Mouse (Mus musculus) heart, embryonic 11.5 days (tissue): ENCODE measurements at regions not wholly inside any gene's neighbourhood (a gene's known extent, or its start where the extent isn't known, plus 50 kb on each side); places are given as distances from the start of the nearest gene placed in this dataset.

ENCODE experiments used
- ATAC-seq: fragments of 200-750 bp; cut with Nextera tagmentation; replicated peaks from 2 replicates; pipeline ENCODE4 v1.8.0; 2017; ENCODE audit warnings: moderate library complexity; ENCODE audit not compliant: insufficient number of reproducible peaks, low FRiP score, low TSS enrichment
- H3K27ac ChIP-seq: fragments of 300-500 bp; sonication (generic); 2 replicates; pipeline ENCODE4 v1.5.1; 2014; ENCODE audit warnings: mild to moderate bottlenecking, low read depth, low read length
- H3K27me3 ChIP-seq: fragments of 300-500 bp; sonication (generic); 2 replicates; pipeline ENCODE4 v1.6.1; 2014; ENCODE audit warnings: mild to moderate bottlenecking, low read length, mixed read lengths; ENCODE audit not compliant: control insufficient read depth, insufficient read depth
- H3K36me3 ChIP-seq: fragments of 300-500 bp; sonication (generic); 2 replicates; pipeline ENCODE4 v1.6.1; 2014; ENCODE audit warnings: mild to moderate bottlenecking, low read length, moderate library complexity, mixed read lengths; ENCODE audit not compliant: control insufficient read depth, insufficient read depth
- H3K4me1 ChIP-seq: fragments of 300-500 bp; sonication (generic); 2 replicates; pipeline ENCODE4 v1.6.1; 2014; ENCODE audit warnings: low read length; ENCODE audit not compliant: control insufficient read depth, insufficient read depth
- H3K4me2 ChIP-seq: fragments of 300-500 bp; sonication (generic); 2 replicates; pipeline ENCODE4 v1.6.1; 2014; ENCODE audit warnings: mild to moderate bottlenecking, moderate library complexity
- H3K4me3 ChIP-seq: fragments of 300-500 bp; sonication (generic); 2 replicates; pipeline ENCODE4 v1.5.1; 2014; ENCODE audit warnings: low read depth, low read length
- H3K9ac ChIP-seq: fragments of 300-500 bp; sonication (generic); 2 replicates; pipeline ENCODE4 v1.6.1; 2014; ENCODE audit warnings: mild to moderate bottlenecking, low read depth, low read length, moderate library complexity
- H3K9me3 ChIP-seq: fragments of 300-500 bp; sonication (generic); replicated peaks from 2 replicates; pipeline ENCODE4 v1.6.1; 2016; ENCODE audit warnings: low read length; ENCODE audit not compliant: control insufficient read depth
- WGBS: fragments of 180-500 bp; shearing (Covaris S2); extraction: QIAGEN DNeasy Blood & Tissue Kit; methylation state at CpG from one replicate; pipeline ENCODE4 v1.1.7; 2014; ENCODE audit not compliant: insufficient replicate concordance; 5-methylcytosine and 5-hydroxymethylcytosine counted together

DNA sequence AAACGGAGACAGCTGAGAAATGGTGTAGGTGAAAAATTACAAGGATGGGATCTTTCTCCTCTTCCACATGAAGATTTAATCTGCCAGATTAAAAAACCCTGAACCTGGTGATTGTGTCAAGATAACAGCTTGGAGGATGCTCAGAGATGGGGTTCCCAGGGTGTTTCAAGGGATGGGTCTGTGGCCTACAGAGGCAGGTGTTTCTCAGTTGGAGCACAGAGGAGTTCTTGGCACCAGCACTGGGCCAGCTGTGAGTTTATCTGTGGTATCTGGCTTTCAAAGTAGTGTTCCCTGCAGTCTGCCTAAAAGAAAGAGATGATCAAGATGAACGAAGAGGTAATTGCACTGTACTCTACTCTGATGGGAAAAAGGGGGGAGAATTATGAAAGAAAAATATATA lies 589.2 kb downstream of the Gsdmc2 start:
- H3K4me3 ChIP-seq = no peak overlapping the region
- H3K9me3 ChIP-seq = no peaks in the 10 kb centered on the region
- no peak overlapping the region for H3K4me2 ChIP-seq
- no peak overlapping the region for H3K9ac ChIP-seq
- ATAC-seq = no peak
- WGBS = 76% methylated on average over 2 of the region's 2 CpGs
- H3K36me3 ChIP-seq = no peaks in the 10 kb centered on the region
- no peak overlapping the region for H3K27ac ChIP-seq
- no peaks in the 10 kb centered on the region for H3K27me3 ChIP-seq
- H3K4me1 ChIP-seq = no peaks in the 10 kb centered on the region

DNA sequence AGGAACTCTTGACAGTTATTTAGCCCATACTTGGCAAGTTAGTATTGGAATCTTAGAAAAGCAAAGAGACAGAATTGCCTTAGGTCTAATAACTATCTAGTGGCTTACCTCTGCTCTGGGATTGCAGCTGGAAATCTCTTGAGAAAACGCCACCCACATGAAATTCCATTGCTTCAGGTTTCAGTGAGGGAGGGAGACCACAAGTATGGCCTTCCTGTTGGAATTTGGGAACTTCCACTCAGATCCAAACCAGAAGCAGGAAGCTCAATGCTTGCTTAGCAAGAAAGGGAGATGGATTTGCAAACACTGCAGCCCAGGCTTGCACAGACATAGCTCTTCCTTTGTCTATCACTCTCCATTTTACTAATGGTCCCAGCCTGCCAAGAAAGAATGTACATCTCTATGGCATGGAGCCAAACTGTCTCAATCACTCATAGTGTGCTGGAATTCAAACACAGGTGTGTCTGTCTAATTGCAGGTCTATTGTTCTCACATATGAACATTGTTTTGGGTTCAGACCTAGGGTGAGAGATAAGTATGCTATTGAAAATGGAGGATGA lies 592.1 kb downstream of the Gsdmc2 start:
- ATAC-seq = no peak
- Histone ChIP-seq H3K9me3 (no peaks in the 10 kb centered on the region), H3K4me2 (no peak overlapping the region), H3K27ac (no peak overlapping the region), H3K27me3 (no peaks in the 10 kb centered on the region), H3K36me3 (no peaks in the 10 kb centered on the region), H3K4me1 (no peaks in the 10 kb centered on the region), H3K4me3 (no peak overlapping the region), H3K9ac (no peak overlapping the region)
- 53% methylated on average over 1 of the region's 1 CpGs for WGBS

DNA sequence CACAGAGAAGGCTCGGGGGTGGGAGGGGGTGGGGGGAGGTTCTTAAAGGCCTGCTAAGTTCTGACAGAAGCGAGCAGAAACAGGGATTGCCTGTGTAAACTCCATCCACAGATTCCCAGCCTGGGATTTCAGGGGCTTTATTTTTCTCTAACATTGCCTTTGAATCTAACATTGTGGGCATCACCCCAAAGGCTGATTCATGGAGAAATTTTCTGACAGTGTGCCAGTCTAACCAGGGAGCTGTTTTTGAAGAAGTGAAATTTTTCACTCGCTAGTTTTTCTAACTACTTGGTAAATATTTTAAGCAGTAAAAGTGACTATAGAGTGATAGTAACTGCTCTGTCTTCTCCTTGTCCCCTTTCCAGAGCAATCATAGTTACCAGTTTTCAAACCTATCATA lies 606.4 kb downstream of the Gsdmc2 start:
- Histone ChIP-seq H3K9ac (no peak overlapping the region), H3K27me3 (no peaks in the 10 kb centered on the region), H3K27ac (no peak overlapping the region), H3K4me3 (no peak overlapping the region), H3K9me3 (no peaks in the 10 kb centered on the region), H3K36me3 (no peaks in the 10 kb centered on the region), H3K4me1 (no peaks in the 10 kb centered on the region), H3K4me2 (no peak overlapping the region)
- WGBS = 77% methylated on average over 3 of the region's 3 CpGs
- no peak for ATAC-seq

DNA sequence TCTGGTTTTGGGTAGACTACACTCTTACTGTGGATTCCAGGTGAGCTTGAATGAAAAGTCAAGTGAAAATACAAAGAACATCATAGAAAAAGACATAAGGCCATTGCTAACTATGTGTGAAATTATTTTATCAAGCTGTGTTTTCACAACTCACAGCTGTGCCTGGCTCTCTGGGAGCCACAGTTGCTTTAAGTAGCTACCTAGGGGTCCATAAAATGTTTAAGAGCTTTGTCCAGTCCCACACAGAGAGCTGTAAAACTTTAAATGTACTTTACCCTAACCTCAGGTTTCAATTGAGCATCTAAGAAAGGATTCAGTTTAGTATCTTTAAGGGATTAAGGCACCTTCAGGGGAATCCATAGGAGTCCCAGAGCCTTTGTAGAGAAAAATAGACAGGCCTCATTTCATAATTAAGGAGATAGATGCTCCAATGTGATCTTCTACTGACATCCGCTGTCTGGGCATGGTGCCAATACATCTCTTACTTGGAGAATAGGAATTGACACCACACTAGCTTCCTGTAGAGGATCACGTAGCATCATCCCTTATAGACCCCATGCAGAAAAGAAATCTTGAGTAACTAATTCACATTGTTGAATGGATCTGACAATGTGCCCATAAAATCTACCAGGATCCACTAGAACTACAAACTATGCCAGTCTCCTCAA lies 626.5 kb downstream of the Gsdmc2 start:
- Histone ChIP-seq H3K9ac (no peak overlapping the region), H3K27me3 (no peaks in the 10 kb centered on the region), H3K27ac (no peak overlapping the region), H3K4me3 (no peak overlapping the region), H3K4me1 (no peaks in the 10 kb centered on the region), H3K36me3 (no peaks in the 10 kb centered on the region), H3K9me3 (no peaks in the 10 kb centered on the region), H3K4me2 (no peak overlapping the region)
- no peak for ATAC-seq
- 77% methylated on average over 2 of the region's 2 CpGs for WGBS

DNA sequence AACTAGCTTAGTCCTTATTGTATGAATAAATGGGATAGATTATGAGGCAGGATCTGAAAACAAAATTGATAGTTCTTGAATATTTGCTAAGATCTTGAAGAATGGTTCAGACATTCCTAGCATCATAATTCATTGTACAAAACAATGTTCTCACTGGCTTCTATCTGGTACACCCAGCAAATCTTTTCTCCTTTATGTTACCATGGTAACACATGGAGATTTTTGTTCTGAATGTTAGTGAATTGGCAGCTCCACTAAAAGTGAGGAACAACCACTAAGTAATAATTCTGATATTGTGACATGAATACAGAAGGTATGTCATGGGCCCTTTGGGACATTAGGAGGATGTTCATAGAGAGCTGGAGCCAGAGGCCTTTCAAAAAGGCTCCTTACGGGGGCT lies 639.8 kb downstream of the Gsdmc2 start:
- WGBS = 85% methylated on average over 1 of the region's 1 CpGs
- no peak overlapping the region for H3K4me3 ChIP-seq
- no peaks in the 10 kb centered on the region for H3K36me3 ChIP-seq
- H3K27me3 ChIP-seq = no peaks in the 10 kb centered on the region
- no peak for ATAC-seq
- no peaks in the 10 kb centered on the region for H3K9me3 ChIP-seq
- no peaks in the 10 kb centered on the region for H3K4me1 ChIP-seq
- no peak overlapping the region for H3K9ac ChIP-seq
- H3K4me2 ChIP-seq = no peak overlapping the region
- H3K27ac ChIP-seq = no peak overlapping the region

DNA sequence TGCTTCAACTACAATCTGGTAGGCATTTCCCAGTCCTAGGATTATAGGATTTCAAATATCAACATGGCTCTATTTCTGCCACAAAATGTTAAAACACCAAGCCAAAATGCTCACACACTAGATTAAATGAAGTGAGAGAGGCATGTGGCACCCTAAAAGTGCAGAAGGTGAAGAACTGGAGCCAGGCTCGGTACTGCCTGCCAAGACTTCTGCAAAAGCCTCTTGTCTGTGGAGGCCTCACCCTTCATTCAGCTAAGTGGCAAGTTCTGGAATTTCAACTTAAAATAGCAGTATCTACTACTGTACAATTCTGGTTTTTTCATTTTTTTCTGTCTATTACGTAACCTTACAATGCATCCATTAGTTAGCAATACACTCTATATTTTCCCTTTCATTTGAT lies 649.9 kb downstream of the Gsdmc2 start:
- Histone ChIP-seq H3K4me2 (no peak overlapping the region), H3K27me3 (no peaks in the 10 kb centered on the region), H3K9me3 (no peaks in the 10 kb centered on the region), H3K4me1 (no peaks in the 10 kb centered on the region; the same call in 1 of the 2 replicates), H3K27ac (no peak overlapping the region), H3K36me3 (no peaks in the 10 kb centered on the region), H3K4me3 (no peak overlapping the region), H3K9ac (no peak overlapping the region)
- no peak for ATAC-seq
- 75% methylated on average over 2 of the region's 2 CpGs for WGBS

DNA sequence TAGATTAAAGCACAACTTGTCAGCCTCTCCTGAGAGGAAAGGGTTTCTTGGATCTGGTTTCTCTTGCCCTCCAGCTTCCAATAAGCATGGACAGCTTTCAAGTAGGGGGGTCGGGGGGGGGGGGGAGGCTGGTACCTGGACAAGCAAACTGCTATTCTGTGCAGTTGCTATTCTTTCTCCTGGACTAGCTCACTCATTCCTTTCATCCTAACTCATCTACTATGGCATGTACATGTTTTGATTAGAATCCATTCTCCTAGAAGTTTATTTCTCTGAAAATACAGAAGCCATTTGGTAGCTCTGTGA lies 650.5 kb downstream of the Gsdmc2 start:
- WGBS = 33% methylated on average over 1 of the region's 1 CpGs
- H3K27ac ChIP-seq = no peak overlapping the region
- no peaks in the 10 kb centered on the region; the same call in 1 of the 2 replicates for H3K4me1 ChIP-seq
- H3K9me3 ChIP-seq = no peaks in the 10 kb centered on the region
- H3K27me3 ChIP-seq = no peaks in the 10 kb centered on the region
- H3K4me2 ChIP-seq = no peak overlapping the region
- H3K36me3 ChIP-seq = no peaks in the 10 kb centered on the region
- no peak for ATAC-seq
- no peak overlapping the region for H3K9ac ChIP-seq
- no peak overlapping the region for H3K4me3 ChIP-seq

DNA sequence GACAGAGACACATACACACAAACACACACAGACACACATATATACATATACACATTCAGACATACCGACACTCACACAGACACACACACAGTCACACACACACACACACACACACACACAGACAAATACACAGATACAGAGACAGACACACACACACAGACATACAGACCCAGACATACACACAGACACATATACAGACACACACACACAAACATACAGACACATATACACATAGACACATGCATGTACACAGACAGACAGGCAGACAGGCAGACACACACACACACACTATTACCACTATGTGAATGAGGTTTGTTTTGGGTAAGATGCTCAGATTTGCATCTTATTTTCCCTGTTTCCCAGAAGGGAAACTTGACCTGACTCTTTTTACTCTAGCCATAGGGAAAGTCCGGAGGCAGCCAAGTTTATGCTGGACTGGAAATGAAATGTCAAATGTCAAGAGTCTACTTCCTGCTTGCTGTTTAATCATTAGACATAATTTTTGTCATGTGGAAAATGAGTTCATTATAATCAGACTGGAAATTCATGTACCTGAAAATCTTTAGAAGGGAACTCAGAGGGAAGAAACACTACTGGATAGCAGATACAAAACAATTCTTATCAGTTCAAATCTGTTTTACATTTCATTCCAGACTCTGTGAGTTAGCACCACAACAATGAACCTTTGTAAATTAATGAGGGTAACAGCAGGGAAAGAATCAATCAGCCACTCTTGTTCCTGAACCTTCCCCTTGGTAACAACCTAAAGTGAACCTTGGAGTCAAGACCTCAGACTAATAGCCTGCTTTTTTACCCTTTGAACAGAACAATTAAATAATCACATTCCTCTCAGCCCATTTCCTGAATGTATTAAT lies 651.1 kb downstream of the Gsdmc2 start:
- Histone ChIP-seq H3K9me3 (no peaks in the 10 kb centered on the region), H3K27me3 (no peaks in the 10 kb centered on the region), H3K4me2 (no peak overlapping the region), H3K9ac (no peak overlapping the region), H3K27ac (no peak overlapping the region), H3K36me3 (no peaks in the 10 kb centered on the region), H3K4me1 (no peaks in the 10 kb centered on the region; the same call in 1 of the 2 replicates), H3K4me3 (no peak overlapping the region)
- 58% methylated on average over 2 of the region's 2 CpGs for WGBS
- ATAC-seq = no peak
